Mouse (Mus musculus) adrenal gland, adult 18-20 months (tissue): ENCODE measurements around the gene Cib1. TPM values are rescaled to one million over a fixed set of nuclear protein-coding genes. Genes with fewer than 3 reads are reported as not detected.

Experiments used
- DNase-seq, 2 experiments: peaks; one replicate each; pipeline ENCODE4 v3.0.0; 2021 to 2022; ENCODE audit warnings: low spot score in 2 of 2
- total RNA-seq, 2 experiments: library from RNA; stranded (reverse); gene quantifications; 1 replicate in 1 of 2; 2 replicates in 1 of 2; pipeline ENCODE4 v1.2.3; 2021

Cib1 gene
- total RNA-seq, 2 experiments from 2014 or later = 53.9 to 64.2 TPM

DNA sequence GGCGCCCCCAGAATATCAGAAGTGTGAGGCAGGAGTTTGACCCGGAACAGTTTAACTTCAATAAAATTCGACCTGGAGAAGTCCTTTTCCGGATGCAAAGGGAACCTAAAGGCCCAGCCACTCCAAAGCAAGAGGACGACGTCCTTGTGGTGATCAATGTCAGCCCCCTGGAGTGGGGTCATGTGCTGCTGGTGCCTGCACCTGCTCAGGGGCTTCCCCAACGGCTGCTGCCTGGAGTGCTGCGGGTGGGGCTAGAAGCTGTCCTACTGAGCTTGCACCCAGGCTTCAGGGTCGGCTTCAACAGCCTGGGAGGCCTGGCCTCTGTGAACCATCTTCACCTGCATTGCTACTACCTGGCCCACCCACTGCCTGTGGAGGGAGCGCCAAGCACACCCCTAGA, 5.9 kb upstream of the Cib1 start:
- DNase-seq = no peak

DNA sequence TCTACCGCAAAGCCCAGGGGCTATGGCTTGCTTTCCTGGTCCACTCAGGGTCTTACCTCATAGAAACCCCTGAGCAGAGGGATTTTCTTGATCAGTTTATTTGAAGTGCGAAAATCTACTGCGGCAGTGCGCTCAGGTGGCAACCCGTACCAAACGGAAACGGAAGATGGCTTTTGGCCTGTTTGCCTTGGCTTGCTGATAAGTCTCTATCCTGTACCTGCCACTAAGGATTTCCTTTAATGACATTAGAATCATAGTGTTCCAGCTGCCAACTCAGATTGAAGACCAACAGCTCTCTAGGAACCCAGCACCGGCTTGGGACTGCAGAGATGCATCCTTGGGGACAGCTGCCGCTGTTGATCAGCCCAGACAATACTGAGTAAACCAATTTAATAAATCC, 1.2 kb upstream of the Cib1 start:
- no peak for DNase-seq

DNA sequence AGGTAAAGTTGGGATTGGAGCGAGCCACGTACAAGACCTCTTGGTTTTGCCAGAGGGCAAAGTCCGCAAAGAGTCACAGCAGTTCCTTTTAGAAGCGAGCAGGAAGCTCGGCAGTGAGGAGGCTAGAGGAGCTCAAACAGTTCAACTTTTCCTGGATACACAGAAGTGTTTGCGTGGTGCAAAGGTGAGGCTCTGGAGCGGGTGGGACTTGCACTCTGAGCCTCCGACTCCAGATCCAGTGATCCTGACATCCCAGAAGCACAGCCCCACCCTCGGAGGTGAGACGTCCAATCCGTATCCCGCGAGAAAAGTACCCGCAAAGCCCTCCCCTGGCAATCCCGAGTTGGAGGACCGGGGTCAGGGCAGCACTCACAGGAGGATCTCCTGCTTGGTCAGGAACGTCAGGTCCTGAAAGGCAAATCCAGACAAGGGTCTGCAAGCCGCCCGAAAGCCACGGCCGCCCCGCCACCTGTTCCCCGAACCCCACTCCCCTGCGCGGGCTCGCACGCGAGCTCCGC, 583 bp downstream of the Cib1 start:
- DNase-seq = no peak

DNA sequence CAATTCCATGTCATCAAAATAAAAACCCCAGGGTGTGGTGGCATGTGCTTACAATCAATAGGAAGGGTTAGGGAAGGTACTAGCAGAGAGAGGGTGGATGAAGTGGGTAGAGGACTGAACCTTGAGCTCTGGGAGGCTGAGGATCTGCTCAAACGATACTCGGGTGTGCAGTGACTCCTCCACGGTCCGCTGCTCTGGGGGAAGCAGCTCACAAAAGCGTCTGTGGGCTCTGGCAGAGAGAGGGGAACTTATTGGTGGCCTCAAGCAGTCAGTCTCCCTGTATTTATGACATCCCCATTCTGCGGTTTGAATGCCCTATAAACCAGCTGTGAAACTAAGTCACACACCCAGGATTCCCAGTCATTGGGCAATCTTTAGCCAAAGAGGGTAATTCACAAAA, 2.4 kb downstream of the Cib1 start:
- no peak for DNase-seq

DNA sequence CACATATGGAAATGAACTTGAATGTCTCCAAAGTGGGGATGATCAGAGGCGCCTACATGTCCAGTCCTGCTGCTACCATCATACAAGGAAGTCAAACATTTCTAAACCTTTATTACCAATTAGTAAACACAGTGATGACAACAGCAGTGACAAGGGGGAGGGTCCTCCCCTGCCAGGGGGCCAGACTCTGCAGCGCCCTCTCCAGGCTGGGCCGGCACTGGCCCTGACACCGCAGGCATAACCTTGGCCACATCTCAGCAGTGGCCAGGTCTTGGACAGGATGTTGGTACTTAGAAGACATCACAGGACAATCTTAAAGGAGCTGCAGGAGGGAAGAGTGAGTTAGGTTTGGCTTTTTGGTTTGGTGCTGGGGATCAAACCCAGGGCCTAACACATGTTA, 5.5 kb downstream of the Cib1 start:
- no peak for DNase-seq

DNA sequence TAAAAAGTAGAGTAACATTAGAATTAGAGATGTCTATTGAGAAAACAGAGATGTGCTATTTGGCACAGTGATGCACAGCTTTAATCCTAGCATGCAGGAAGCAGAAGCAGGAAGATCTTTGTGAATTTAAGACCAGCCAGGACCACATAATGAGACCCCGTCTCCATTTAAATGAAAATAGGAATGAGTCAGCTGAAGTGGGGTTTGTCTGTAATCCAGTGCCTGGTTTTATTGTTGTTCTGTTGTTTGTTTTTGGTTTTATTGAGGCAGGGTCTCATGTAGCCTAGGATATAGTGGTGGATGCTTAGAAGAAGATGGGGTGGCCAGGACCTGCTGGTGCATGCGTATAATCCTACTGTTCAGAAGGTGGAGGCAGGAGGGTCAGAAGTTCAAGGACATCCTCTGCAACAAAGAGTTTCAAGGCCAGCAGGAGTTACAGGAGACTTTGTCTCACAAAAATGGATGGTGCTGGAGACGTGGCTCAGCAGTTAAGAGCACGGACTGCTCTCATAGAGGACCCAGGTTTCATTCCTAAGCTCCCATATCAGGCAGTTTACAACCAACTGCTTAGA, 11.3 kb downstream of the Cib1 start:
- no peak for DNase-seq

DNA sequence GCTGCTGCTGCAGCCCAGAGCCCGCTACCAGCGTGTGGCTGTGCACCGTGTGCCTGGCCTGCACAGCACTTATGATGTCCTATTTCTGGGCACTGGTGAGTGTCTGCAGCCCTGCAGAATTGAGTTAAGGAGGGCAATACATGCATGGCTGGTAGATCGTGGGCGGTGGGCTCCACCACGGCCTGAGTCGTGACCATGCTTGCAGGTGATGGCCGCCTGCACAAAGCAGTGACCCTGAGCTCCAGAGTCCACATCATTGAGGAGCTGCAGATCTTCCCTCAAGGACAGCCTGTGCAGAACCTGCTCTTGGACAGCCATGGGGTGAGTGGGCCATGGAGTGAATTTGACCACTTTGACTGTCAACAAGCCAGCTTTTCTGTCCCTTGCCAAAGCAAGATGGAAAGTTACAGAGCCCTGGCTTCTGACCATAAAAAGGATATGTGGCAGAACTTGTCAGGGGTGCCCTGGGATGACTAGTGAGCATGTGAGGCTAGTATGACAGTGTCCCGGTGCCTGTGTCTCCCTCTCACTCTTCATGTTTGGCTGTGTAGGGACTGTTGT, 12.3 kb downstream of the Cib1 start:
- no peak for DNase-seq

DNA sequence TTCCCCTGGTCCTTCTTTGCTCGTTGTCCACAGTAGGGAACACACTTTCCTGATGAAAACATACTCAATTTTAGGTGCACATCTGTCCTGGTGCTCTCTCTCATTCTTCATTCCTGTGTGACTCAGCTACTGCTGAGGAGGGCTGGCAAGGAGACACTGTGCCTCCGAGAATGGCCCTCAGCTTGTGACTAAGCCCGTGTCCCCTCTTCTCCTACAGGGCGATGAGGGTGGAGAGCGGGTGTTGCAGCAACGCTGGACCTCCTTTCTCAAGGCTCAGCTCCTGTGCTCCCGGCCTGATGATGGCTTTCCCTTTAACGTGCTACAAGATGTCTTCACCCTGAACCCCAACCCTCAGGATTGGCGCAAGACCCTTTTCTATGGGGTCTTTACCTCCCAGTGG, 13.9 kb downstream of the Cib1 start:
- DNase-seq = no peak

DNA sequence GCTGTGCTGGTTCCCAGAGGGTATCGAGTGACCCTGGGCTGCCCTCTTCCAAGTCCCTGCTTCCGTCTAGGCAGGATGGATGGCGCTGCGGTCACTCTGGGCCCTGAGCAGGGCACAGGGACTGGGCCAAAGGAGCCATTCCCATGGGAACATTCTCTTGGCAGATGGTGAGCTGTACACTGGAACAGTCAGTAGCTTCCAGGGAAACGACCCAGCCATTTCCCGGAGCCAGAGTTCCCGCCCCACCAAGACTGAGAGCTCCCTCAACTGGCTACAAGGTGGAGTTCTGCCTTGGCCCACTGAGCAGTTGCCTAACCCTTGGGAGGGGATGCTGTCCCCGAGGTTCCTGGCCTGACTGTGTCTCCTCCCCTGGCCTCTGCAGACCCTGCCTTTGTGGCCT, 16.0 kb downstream of the Cib1 start:
- no peak for DNase-seq

DNA sequence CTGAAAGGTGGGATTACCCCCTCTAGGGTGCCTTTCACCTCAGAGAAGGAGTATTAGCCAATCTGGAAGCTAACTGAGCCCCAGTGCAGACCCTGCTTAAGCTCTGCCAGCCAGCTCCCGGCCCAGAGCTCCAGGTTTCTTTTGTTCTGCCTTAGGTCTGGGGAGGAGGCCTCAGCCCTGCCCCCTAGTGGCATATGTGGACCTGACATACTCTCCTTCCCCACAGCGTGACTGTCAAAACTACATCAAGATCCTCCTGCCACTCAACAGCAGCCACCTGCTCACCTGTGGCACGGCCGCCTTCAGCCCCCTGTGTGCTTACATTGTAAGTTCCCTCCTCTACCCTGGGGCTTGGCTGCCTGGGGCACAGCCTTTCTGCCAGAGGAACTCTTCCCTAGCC, 17.2 kb downstream of the Cib1 start:
- DNase-seq = peak; percentile 75 to 84

DNA sequence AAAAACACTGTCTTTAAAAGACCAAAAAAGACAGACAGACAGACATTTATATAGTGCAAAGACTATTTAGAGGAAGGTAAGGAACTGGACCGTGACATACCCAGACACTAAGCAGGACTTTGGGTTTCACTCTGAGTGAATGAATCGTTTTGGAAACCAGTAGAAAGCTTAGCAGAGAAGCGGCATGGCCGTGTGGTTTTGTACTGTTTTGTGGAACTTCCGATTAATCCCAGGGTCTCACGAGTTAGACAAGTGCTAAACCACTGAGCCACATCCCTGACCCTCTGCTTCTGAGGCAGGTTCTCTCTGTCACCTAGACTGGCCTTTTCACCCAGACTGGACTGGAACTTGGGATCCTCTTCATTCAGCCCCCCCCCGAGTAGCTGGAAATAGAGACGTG, 18.2 kb downstream of the Cib1 start:
- no peak for DNase-seq

DNA sequence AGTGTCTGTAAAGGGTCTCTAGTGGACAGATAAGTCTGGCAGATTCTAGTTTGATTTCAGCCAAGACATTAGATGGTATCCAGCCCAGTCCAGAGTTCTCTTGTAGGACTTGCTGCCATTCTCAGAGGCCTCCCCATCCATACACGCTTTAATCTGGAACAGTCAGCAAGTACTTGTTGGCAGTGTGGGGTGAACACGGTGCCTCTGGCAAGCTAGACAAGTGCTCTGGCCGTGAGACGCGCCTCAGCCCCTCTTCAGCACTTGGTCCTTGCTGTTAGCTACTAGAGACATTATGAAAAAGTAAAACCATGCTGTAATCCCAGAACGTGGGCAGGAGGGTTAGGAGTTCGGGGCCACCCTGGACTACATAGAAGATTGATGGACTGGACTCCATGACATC, 19.0 kb downstream of the Cib1 start:
- DNase-seq = no peak

DNA sequence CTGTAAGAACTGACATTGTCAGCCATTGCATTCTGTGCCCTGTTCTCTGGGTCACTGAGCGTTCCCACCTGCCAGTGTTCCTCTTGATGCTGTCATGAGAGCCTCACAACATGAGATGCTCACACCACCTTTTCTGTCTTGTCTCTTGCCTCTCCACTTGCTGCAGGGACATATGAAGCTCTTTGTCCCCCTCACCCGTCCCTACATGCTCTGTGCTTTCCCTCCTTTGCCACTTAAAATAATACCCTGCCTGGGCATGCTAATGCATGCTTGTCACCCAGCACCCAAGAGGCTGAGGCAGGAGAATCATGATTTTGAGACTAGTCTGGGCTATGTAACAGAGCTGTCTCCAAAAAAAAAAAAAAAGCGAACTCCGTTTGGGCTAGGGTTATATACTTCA, 21.6 kb downstream of the Cib1 start:
- no peak for DNase-seq

DNA sequence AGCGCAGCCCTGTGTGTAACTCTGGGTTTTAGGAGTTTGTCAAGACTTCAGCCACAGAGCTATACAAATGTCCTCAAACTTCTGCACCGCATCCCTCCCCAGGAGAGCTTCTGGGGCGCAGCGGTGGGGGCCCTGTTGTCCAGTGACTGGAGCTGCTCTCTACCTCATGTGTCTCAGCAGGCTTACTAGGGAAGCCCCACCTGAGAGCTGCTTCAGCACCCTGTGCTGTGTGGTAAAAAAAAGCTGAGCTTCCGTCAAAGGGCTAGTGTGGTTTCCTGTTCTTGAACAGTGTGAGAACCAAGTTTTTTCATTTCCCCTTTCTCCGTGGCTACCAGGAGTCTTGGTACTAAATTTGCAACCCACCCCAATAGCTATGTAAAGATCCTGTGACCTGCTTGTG, 22.9 kb downstream of the Cib1 start:
- no peak for DNase-seq

DNA sequence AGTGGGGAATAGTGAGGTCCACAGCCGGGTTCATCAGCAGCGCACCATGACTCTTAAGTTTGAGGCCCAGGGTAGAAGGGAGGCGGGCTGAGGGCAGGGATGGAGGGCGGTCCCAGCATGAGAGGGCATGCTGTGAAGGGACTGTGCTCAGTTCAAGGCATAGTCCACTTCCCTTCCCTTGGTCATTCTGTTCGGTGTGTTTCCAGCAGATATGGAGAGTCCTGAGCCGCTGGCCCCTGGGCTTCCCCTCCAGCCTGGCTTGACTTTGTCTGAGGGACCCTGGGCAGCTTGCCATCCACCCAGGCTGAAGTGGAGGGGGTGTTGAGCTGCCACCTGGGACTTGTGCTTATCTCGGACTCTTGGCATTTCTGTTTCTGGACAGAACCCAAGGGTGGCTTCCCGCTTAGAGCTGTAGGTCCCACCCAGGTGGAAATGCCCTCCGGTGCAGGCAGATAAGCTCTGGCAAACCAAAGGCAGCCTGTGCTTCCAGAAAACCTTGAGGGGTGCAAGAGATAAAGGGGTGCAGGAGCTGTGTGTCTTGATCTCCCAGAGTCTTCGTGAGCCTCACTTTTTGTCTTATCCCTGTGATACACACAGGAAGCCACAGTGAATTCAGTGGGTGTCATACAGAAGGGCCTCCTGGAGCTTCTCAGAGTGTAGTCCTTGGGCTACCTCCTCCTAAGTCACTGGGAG, 23.7 kb downstream of the Cib1 start:
- no peak for DNase-seq

DNA sequence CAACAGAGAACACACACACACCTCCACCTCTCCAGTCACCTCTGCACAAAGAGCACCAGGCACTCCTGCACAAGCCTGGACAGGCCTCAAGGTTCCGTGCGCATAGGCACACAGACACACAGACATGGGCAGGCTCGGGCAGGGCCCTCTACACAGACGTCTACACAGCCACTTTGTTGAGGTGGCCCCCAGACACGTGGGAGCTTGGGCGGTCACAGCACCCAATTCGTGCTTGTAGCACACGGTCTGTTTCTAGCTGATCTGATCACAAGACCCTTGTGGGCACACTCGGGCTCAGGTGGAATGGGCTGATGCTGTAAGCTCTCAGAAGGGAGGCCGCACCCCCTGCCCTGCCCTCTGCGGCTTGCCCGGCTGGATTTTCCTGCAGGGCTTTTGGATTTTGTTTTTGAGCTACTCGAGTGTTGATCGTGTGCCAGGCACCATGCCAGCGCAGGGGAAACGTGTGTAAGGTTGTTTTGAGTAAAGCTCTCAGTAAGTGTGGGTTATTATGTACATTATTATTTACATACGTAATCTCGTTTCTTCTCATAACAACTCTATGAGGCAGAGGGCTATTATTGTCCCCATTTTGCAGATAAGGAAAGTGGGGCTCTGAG, 24.5 kb downstream of the Cib1 start:
- no peak for DNase-seq

DNA sequence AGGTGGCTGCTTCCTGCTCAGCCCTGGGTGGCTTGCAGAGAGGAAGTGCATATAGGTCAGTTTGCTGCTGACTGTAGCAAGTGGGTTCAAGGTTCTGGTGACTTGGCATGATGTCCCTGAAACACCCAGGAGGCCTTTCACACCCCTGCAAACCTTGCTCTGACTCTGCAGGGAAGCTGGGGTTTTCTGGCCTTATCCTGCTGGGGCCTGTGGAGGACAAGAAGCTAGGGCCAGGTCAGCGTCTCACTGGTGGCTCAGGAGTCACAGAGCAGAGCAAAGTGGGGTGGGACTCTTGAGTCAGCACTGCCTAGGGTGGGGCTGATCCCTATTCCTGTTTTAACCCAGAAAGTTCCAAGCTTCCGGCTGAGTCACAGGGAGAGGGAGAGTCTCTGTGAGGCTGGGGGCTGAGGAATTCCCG, 25.3 kb downstream of the Cib1 start:
- no peak for DNase-seq

DNA sequence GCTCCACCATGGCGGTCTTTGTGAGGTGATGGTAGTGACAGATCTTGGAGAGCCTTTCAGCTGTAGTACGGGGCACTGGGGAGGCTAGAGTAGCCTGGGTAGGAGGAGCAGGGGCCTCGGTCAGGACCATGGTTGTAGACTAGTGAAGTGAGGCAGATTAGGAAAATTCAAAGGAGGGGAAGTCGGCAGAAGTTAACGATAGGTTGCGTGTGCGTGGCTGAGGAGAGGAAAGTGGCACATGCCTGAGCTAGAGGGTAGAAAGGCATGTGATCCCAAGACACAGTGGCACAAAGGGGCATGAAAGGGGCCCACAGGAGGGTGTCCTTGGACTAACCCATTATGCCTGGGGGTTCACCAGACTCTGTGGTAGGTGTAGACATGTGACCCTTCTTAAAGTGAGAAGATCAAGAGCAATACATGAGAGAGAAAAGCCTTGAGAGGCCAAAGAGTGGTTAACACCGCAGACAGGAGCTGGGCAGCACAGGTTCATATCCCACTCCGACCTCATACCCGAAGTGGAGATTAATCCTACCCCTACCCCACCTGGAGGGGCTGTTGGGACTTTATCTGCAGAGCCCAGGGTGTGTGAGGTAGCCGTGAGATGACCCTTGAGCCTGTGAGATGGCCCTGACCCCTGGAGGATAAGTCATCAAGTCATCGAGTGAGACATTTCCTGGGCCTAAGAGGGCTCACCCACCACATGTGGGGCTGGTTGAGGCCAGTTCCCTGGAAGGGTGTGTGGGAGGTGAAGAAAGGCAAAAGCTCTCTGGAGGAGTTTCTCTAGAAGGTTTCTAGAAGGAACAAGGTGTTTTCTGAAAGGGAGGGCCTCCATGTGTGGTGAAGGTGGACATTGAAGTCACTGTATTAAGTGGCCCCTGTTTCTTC, 26.7 kb downstream of the Cib1 start:
- DNase-seq = no peak

DNA sequence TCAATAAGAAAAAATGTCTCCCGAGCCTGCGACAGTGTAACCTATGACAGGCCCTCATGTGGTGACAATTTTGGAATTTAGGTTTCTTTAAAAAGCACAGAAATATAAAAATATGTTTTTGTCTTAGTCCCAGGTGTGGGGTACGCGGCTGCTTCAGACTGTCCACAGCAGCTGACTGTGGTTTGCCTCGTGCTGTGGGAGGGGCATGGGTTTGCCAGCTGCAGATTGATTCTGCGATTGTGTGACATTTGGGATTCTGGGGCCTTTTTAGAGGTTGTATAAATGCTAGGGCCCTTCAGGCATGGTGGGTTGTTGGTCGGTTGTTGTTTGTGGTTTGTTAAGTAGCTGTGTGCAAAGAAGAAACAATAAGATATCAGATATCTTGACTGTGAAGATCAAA, 27.7 kb downstream of the Cib1 start:
- no peak for DNase-seq

DNA sequence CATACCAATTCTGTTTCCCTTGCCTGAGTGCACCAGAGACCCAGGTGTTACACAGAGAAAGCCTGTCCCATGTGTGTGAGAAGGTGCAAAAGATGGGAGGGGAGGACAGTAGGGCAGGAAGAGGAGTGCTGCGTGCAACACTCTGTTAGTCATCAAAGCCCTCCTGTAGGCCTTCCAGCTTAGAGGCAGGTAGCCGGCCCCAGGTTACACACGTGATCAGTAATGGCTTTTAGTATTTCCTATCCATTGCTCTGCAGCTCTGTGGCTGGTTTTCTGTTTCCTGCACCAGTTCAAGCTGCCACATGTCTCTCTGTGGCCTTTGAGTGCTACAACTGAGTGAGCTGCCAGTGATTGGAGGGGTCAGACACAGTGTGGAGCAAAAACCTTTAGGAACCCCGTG, 28.3 kb downstream of the Cib1 start:
- no peak for DNase-seq

DNA sequence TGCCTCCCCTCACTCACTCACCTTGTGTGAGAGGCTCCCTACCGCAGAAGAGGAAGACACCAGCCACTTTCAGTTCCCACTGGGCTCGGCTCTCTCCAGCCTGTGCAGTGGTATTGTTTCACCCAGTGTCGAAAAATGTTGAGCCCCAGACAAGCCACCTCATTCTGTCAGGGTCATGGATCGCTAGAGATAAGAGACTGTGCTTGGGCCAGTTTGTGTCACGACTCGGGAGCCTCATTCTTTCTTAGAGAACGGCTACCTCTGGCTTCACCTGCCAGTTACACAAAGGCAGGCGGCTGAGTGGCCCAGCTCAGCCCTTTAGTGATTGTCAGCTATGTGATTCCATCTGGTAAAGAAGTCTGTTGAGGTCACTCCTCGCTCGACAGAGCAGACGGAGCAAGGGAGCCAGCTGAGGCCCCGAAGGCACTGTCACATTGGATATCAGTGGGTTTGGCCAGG, 28.9 kb downstream of the Cib1 start:
- DNase-seq = no peak
